Mouse (Mus musculus) limb, embryonic 13.5 days (tissue): ENCODE results near the gene Sord. TPM values are rescaled to one million over a fixed set of nuclear protein-coding genes. Genes with fewer than 3 reads are reported as not detected.

Experiments
- ATAC-seq: fragments of 200-750 bp; cut with Nextera tagmentation; 2 replicates; pipeline ENCODE4 v1.8.0; 2017; ENCODE audit warnings: low read depth, moderate number of reproducible peaks, moderate TSS enrichment; ENCODE audit not compliant: low FRiP score
- H3K27ac ChIP-seq: fragments of 300-500 bp; sonication (generic); 2 replicates; pipeline ENCODE4 v1.5.1; 2015; ENCODE audit warnings: inconsistent platforms, mild to moderate bottlenecking, moderate library complexity
- H3K27me3 ChIP-seq: fragments of 300-500 bp; sonication (generic); 2 replicates; pipeline ENCODE4 v1.6.1; 2015; ENCODE audit warnings: mild to moderate bottlenecking, inconsistent platforms
- H3K36me3 ChIP-seq: fragments of 300-500 bp; sonication (generic); 2 replicates; pipeline ENCODE4 v1.6.1; 2015; ENCODE audit warnings: inconsistent platforms, mild to moderate bottlenecking, moderate library complexity
- H3K4me1 ChIP-seq: fragments of 300-500 bp; sonication (generic); 2 replicates; pipeline ENCODE4 v1.6.1; 2015; ENCODE audit warnings: inconsistent platforms
- H3K4me2 ChIP-seq: fragments of 300-500 bp; sonication (generic); replicated peaks from 2 replicates; pipeline ENCODE4 v1.6.1; 2015; ENCODE audit warnings: inconsistent platforms, mild to moderate bottlenecking, moderate library complexity
- H3K4me3 ChIP-seq: fragments of 300-500 bp; sonication (generic); 2 replicates; pipeline ENCODE4 v1.5.1; 2015; ENCODE audit warnings: moderate library complexity, mild to moderate bottlenecking, inconsistent platforms
- H3K9ac ChIP-seq: fragments of 300-500 bp; sonication (generic); 2 replicates; pipeline ENCODE4 v1.6.1; 2015; ENCODE audit warnings: mild to moderate bottlenecking, inconsistent platforms
- H3K9me3 ChIP-seq: fragments of 300-500 bp; sonication (generic); 2 replicates; pipeline ENCODE4 v1.6.1; 2016; ENCODE audit warnings: inconsistent platforms
- WGBS: fragments of 180-500 bp; shearing (Covaris S2); methylation state at CpG from one replicate; pipeline ENCODE4 v1.1.7; 2015; 5-methylcytosine and 5-hydroxymethylcytosine counted together
- polyA plus RNA-seq: library from polyadenylated mRNA; unstranded; fragments of >200 nt; fragmentation: Nextera tagmentation; extraction: Ambion mirVana; gene quantifications from 2 replicates; pipeline ENCODE4 v1.2.1, GENCODE M21; 2015

The Sord gene
- polyA plus RNA-seq, 1 experiment from 2014 or later, result 22.9 TPM

- Histone ChIP-seq H3K4me3 (no peak overlapping the region), H3K36me3 (no peaks in the 10 kb centered on the region), H3K27ac (no peak overlapping the region), H3K27me3 (peaks cover 86% of the 10 kb centered on the region), H3K4me1 (peaks cover 11% of the 10 kb centered on the region; the same call in 1 of the 2 replicates), H3K9ac (no peak overlapping the region), H3K9me3 (no peaks in the 10 kb centered on the region), H3K4me2 (no peak overlapping the region)
- 67% methylated on average over 2 of the region's 2 CpGs for WGBS
- no peak for ATAC-seq
Measured at GRCm38 (mm10) chr2:122311561-122311960, 77.0 kb downstream of the Sord start.

GRCm38 (mm10) chr2:122312722-122313417, 78.3 kb downstream of the Sord start:
- peak overlapping the region; percentile 57 for H3K4me2 ChIP-seq
- WGBS, result 3% methylated on average over 27 of the region's 27 CpGs
- H3K9me3 ChIP-seq, result no peaks in the 10 kb centered on the region
- H3K4me3 ChIP-seq, result peak overlapping the region; percentile 35
- no peak overlapping the region for H3K27ac ChIP-seq
- H3K4me1 ChIP-seq, result peaks cover 11% of the 10 kb centered on the region; the same call in 1 of the 2 replicates
- H3K36me3 ChIP-seq, result no peaks in the 10 kb centered on the region
- H3K27me3 ChIP-seq, result peaks cover 82% of the 10 kb centered on the region
- 0 out of 2 replicates have a peak, but pooled peaks have one; percentile 36 for ATAC-seq
- H3K9ac ChIP-seq, result no peak overlapping the region

GRCm38 (mm10) chr2:122313536-122313935, 79.0 kb downstream of the Sord start, which contains the start of gene Duoxa1:
TSS of gene Duoxa1 (minus strand) at chr2:122313730.
- Histone ChIP-seq H3K9me3 (no peaks in the 10 kb centered on the region), H3K4me3 (peak within 1 kb of the TSS; percentile 35), H3K36me3 (no peaks in the 10 kb centered on the region), H3K27ac (no peak within 1 kb of the TSS), H3K4me2 (peak within 1 kb of the TSS; percentile 57), H3K4me1 (peaks cover 11% of the 10 kb centered on the region; the same call in 1 of the 2 replicates), H3K27me3 (peaks cover 86% of the 10 kb centered on the region), H3K9ac (0 out of 2 replicates have a peak within 1 kb of the TSS, but pooled peaks have one; percentile 19)
- 0 out of 2 replicates have a peak, but pooled peaks have one; percentile 7 for ATAC-seq
- WGBS, result 3% methylated on average over 24 of the region's 24 CpGs

Other genes starting within 250 kb of the Sord start
- gene Eif3j1, start 206.2 kb upstream of the Sord start, polyA plus RNA-seq, result 12.2 and 12.9 TPM in 2 replicates
- gene Spg11, start 116.4 kb upstream of the Sord start, polyA plus RNA-seq, result 8.1 and 9.4 TPM in 2 replicates
- gene B2m, start 87.1 kb upstream of the Sord start, polyA plus RNA-seq, result 212 and 235 TPM in 2 replicates
- 0.14 TPM in 1 of 2 replicates, not detected in the other for gene Trim69, start 74.0 kb upstream of the Sord start, polyA plus RNA-seq
- 0.08 TPM in 1 of 2 replicates, not detected in the other for gene Patl2, start 48.6 kb upstream of the Sord start, polyA plus RNA-seq
- gene Terb2, start 48.5 kb upstream of the Sord start, polyA plus RNA-seq, result not detected in 2 replicates
- 0.03 and 0.08 TPM in 2 replicates for gene Duox2, start 63.7 kb downstream of the Sord start, polyA plus RNA-seq
- 0.20 and 0.26 TPM in 2 replicates for gene Duoxa2, start 64.2 kb downstream of the Sord start, polyA plus RNA-seq
- gene Duoxa1, start 79.0 kb downstream of the Sord start, polyA plus RNA-seq, result 1.7 and 3.5 TPM in 2 replicates
- gene Duox1, start 80.9 kb downstream of the Sord start, polyA plus RNA-seq, result 0.74 and 0.87 TPM in 2 replicates
- 4.2 and 6.0 TPM in 2 replicates for gene Shf, start 134.4 kb downstream of the Sord start, polyA plus RNA-seq
- 0.15 and 0.29 TPM in 2 replicates for gene Slc28a2, start 191.7 kb downstream of the Sord start, polyA plus RNA-seq